Mouse (Mus musculus): ENCODE measurements at regions not wholly inside any gene's neighbourhood (a gene's known extent, or its start where the extent isn't known, plus 50 kb on each side); places are given as distances from the start of the nearest gene placed in this dataset.

GRCm38 (mm10) chr1:165084753-165085152, 75.8 kb downstream of the Tbx19 start:
- TF ChIP-seq CTCF (IDR thresholded peaks at IDR 0.05; ENCODE audit: extremely low read depth, insufficient read length, insufficient replicate concordance, low read depth, low read length) (no peak), POLR2A (IDR thresholded peaks at IDR 0.05; ENCODE audit: low read depth, low read length) (no peak)
